Mouse (Mus musculus): ENCODE measurements around the gene Dab1. TPM values are rescaled to one million over a fixed set of nuclear protein-coding genes. Genes with fewer than 3 reads are reported as not detected.

Gene Dab1
- polyA plus RNA-seq, 1 experiment, result not detected

GRCm38 (mm10) chr4:104371136-104371535, 752.0 kb downstream of the Dab1 start:
- H3K4me3 ChIP-seq (ENCODE audit: insufficient read depth, poor library complexity, severe bottlenecking), result no peak overlapping the region
- H3K36me3 ChIP-seq (ENCODE audit: control insufficient read depth, insufficient read depth), result no peaks in the 10 kb centered on the region
- H3K79me3 ChIP-seq (ENCODE audit: low read depth), result no peaks in the 10 kb centered on the region
- no peaks in the 10 kb centered on the region for H3K79me2 ChIP-seq (ENCODE audit: control insufficient read depth, insufficient read depth)
- TF ChIP-seq USF1 (IDR thresholded peaks at IDR 0.05; ENCODE audit: low read depth) (no peak), MYOD1 (IDR thresholded peaks at IDR 0.05; ENCODE audit: control insufficient read depth, insufficient read length, low read depth) (no peak), FOSL1 (IDR thresholded peaks at IDR 0.05; ENCODE audit: insufficient read depth, low read length, poor library complexity, severe bottlenecking) (no peak), CTCF (IDR thresholded peaks at IDR 0.05; ENCODE audit: control insufficient read depth, insufficient read depth, insufficient read length) (no peak), MYOG (IDR thresholded peaks at IDR 0.05; ENCODE audit: control insufficient read depth, extremely low read depth, insufficient read length) (no peak), CEBPB (IDR thresholded peaks at IDR 0.05; ENCODE audit: low read depth) (no peak), MAX (IDR thresholded peaks at IDR 0.05) (no peak)
- no peaks in the 10 kb centered on the region for H3K27me3 ChIP-seq (ENCODE audit: control insufficient read depth, insufficient read depth, insufficient read length)
- no peak overlapping the region for H3ac ChIP-seq (ENCODE audit: control insufficient read depth, insufficient read length, low read depth)

- Histone ChIP-seq H3K36me3 (ENCODE audit: control insufficient read depth, insufficient read depth) (no peaks in the 10 kb centered on the region), H3ac (ENCODE audit: control insufficient read depth, insufficient read length, low read depth) (no peak overlapping the region), H3K79me3 (ENCODE audit: low read depth) (no peaks in the 10 kb centered on the region), H3K4me3 (ENCODE audit: insufficient read depth, poor library complexity, severe bottlenecking) (no peak overlapping the region), H3K27me3 (ENCODE audit: control insufficient read depth, insufficient read depth, insufficient read length) (no peaks in the 10 kb centered on the region), H3K79me2 (ENCODE audit: control insufficient read depth, insufficient read depth) (no peaks in the 10 kb centered on the region)
- no peak for TF ChIP-seq CTCF (IDR thresholded peaks at IDR 0.05; ENCODE audit: control insufficient read depth, insufficient read depth, insufficient read length)
- TF ChIP-seq USF1 (IDR thresholded peaks at IDR 0.05; ENCODE audit: low read depth), result no peak
- TF ChIP-seq CEBPB (IDR thresholded peaks at IDR 0.05; ENCODE audit: low read depth), result no peak
These were observed 755.0 kb downstream of the Dab1 start for GRCm38 (mm10) chr4:104374191-104374590.

GRCm38 (mm10) chr4:104384704-104385103, 765.5 kb downstream of the Dab1 start:
- TF ChIP-seq CEBPB (IDR thresholded peaks at IDR 0.05; ENCODE audit: low read depth) (no peak), MAX (IDR thresholded peaks at IDR 0.05) (no peak), MYOD1 (IDR thresholded peaks at IDR 0.05; ENCODE audit: control insufficient read depth, insufficient read length, low read depth) (no peak), MYOG (IDR thresholded peaks at IDR 0.05; ENCODE audit: control insufficient read depth, extremely low read depth, insufficient read length) (no peak), CTCF (IDR thresholded peaks at IDR 0.05; ENCODE audit: control insufficient read depth, insufficient read depth, insufficient read length) (no peak), USF1 (IDR thresholded peaks at IDR 0.05; ENCODE audit: low read depth) (no peak), FOSL1 (IDR thresholded peaks at IDR 0.05; ENCODE audit: insufficient read depth, low read length, poor library complexity, severe bottlenecking) (no peak)
- H3K79me2 ChIP-seq (ENCODE audit: control insufficient read depth, insufficient read depth), result no peaks in the 10 kb centered on the region
- no peaks in the 10 kb centered on the region for H3K79me3 ChIP-seq (ENCODE audit: low read depth)
- H3K4me3 ChIP-seq (ENCODE audit: insufficient read depth, poor library complexity, severe bottlenecking), result no peak overlapping the region
- no peaks in the 10 kb centered on the region for H3K27me3 ChIP-seq (ENCODE audit: control insufficient read depth, insufficient read depth, insufficient read length)
- no peaks in the 10 kb centered on the region for H3K36me3 ChIP-seq (ENCODE audit: control insufficient read depth, insufficient read depth)
- no peak overlapping the region for H3ac ChIP-seq (ENCODE audit: control insufficient read depth, insufficient read length, low read depth)

GRCm38 (mm10) chr4:104385272-104385671, 766.1 kb downstream of the Dab1 start:
- H3K36me3 ChIP-seq (ENCODE audit: control insufficient read depth, insufficient read depth), result no peaks in the 10 kb centered on the region
- H3K27me3 ChIP-seq (ENCODE audit: control insufficient read depth, insufficient read depth, insufficient read length), result no peaks in the 10 kb centered on the region
- no peaks in the 10 kb centered on the region for H3K79me2 ChIP-seq (ENCODE audit: control insufficient read depth, insufficient read depth)
- no peak overlapping the region for H3K4me3 ChIP-seq (ENCODE audit: insufficient read depth, poor library complexity, severe bottlenecking)
- no peak overlapping the region for H3ac ChIP-seq (ENCODE audit: control insufficient read depth, insufficient read length, low read depth)
- no peaks in the 10 kb centered on the region for H3K79me3 ChIP-seq (ENCODE audit: low read depth)
- no peak for TF ChIP-seq CEBPB (IDR thresholded peaks at IDR 0.05; ENCODE audit: low read depth)
- no peak for TF ChIP-seq MAX (IDR thresholded peaks at IDR 0.05)
- no peak for TF ChIP-seq MYOD1 (IDR thresholded peaks at IDR 0.05; ENCODE audit: control insufficient read depth, insufficient read length, low read depth)
- no peak for TF ChIP-seq MYOG (IDR thresholded peaks at IDR 0.05; ENCODE audit: control insufficient read depth, extremely low read depth, insufficient read length)
- TF ChIP-seq FOSL1 (IDR thresholded peaks at IDR 0.05; ENCODE audit: insufficient read depth, low read length, poor library complexity, severe bottlenecking), result no peak
- TF ChIP-seq CTCF (IDR thresholded peaks at IDR 0.05; ENCODE audit: control insufficient read depth, insufficient read depth, insufficient read length), result no peak
- TF ChIP-seq USF1 (IDR thresholded peaks at IDR 0.05; ENCODE audit: low read depth), result no peak

GRCm38 (mm10) chr4:104395515-104395914, 776.4 kb downstream of the Dab1 start:
- no peak for TF ChIP-seq MYOD1 (IDR thresholded peaks at IDR 0.05; ENCODE audit: control insufficient read depth, insufficient read length, low read depth)
- TF ChIP-seq USF1 (IDR thresholded peaks at IDR 0.05; ENCODE audit: low read depth), result no peak
- no peak for TF ChIP-seq MYOG (IDR thresholded peaks at IDR 0.05; ENCODE audit: control insufficient read depth, extremely low read depth, insufficient read length)
- no peak for TF ChIP-seq MAX (IDR thresholded peaks at IDR 0.05)
- no peak for TF ChIP-seq CEBPB (IDR thresholded peaks at IDR 0.05; ENCODE audit: low read depth)
- TF ChIP-seq FOSL1 (IDR thresholded peaks at IDR 0.05; ENCODE audit: insufficient read depth, low read length, poor library complexity, severe bottlenecking), result no peak
- no peak for TF ChIP-seq CTCF (IDR thresholded peaks at IDR 0.05; ENCODE audit: control insufficient read depth, insufficient read depth, insufficient read length)
- Histone ChIP-seq H3K4me3 (ENCODE audit: insufficient read depth, poor library complexity, severe bottlenecking) (no peak overlapping the region), H3K79me2 (ENCODE audit: control insufficient read depth, insufficient read depth) (no peaks in the 10 kb centered on the region), H3K27me3 (ENCODE audit: control insufficient read depth, insufficient read depth, insufficient read length) (no peaks in the 10 kb centered on the region), H3K79me3 (ENCODE audit: low read depth) (no peaks in the 10 kb centered on the region), H3K36me3 (ENCODE audit: control insufficient read depth, insufficient read depth) (no peaks in the 10 kb centered on the region), H3ac (ENCODE audit: control insufficient read depth, insufficient read length, low read depth) (no peak overlapping the region)

GRCm38 (mm10) chr4:104396095-104396494, 776.9 kb downstream of the Dab1 start:
- no peaks in the 10 kb centered on the region for H3K36me3 ChIP-seq (ENCODE audit: control insufficient read depth, insufficient read depth)
- no peak for TF ChIP-seq MAX (IDR thresholded peaks at IDR 0.05)
- no peak for TF ChIP-seq MYOD1 (IDR thresholded peaks at IDR 0.05; ENCODE audit: control insufficient read depth, insufficient read length, low read depth)
- TF ChIP-seq USF1 (IDR thresholded peaks at IDR 0.05; ENCODE audit: low read depth), result no peak
- no peak for TF ChIP-seq FOSL1 (IDR thresholded peaks at IDR 0.05; ENCODE audit: insufficient read depth, low read length, poor library complexity, severe bottlenecking)
- H3K79me2 ChIP-seq (ENCODE audit: control insufficient read depth, insufficient read depth), result no peaks in the 10 kb centered on the region
- no peak overlapping the region for H3ac ChIP-seq (ENCODE audit: control insufficient read depth, insufficient read length, low read depth)
- no peak overlapping the region for H3K4me3 ChIP-seq (ENCODE audit: insufficient read depth, poor library complexity, severe bottlenecking)
- no peaks in the 10 kb centered on the region for H3K79me3 ChIP-seq (ENCODE audit: low read depth)
- no peaks in the 10 kb centered on the region for H3K27me3 ChIP-seq (ENCODE audit: control insufficient read depth, insufficient read depth, insufficient read length)
